Mouse (Mus musculus): ENCODE results near the gene Ctcf.

The Ctcf gene

GRCm38 (mm10) chr8:105700966-105701824 is 64.8 kb downstream of the Ctcf start, which contains the start of the genes Acd and Pard6a:
TSS of gene Acd (minus strand) at chr8:105701102.
TSS of gene Pard6a (plus strand) at chr8:105701148.
- DNase-seq (ENCODE audit: low read depth, low spot score), result peak; percentile 95

GRCm38 (mm10) chr8:105702001-105702401 is 65.6 kb downstream of the Ctcf start:
- DNase-seq (ENCODE audit: low read depth, low spot score), result peak; percentile 23

GRCm38 (mm10) chr8:105702731-105703415 is 66.5 kb downstream of the Ctcf start:
- DNase-seq (ENCODE audit: low read depth, low spot score), result no peak

- DNase-seq (ENCODE audit: low read depth, low spot score), result no peak
These were observed 67.9 kb downstream of the Ctcf start for GRCm38 (mm10) chr8:105704146-105704812.

- no peak for DNase-seq (ENCODE audit: low read depth, low spot score)
These were observed 68.6 kb downstream of the Ctcf start for GRCm38 (mm10) chr8:105704955-105705354.

- no peak for DNase-seq (ENCODE audit: low read depth, low spot score)
These were observed 70.1 kb downstream of the Ctcf start for GRCm38 (mm10) chr8:105706426-105706825.

GRCm38 (mm10) chr8:105707498-105708403 is 71.4 kb downstream of the Ctcf start, which contains the start of the genes 4933405L10Rik and Enkd1:
TSS of gene 4933405L10Rik (plus strand) at chr8:105707655.
TSS of gene Enkd1 (minus strand) at chr8:105708210.
- peak; percentile 96 for DNase-seq (ENCODE audit: low read depth, low spot score)

- no peak for DNase-seq (ENCODE audit: low read depth, low spot score)
These were observed 72.3 kb downstream of the Ctcf start for GRCm38 (mm10) chr8:105708675-105709074.

- no peak for DNase-seq (ENCODE audit: low read depth, low spot score)
These were observed 72.9 kb downstream of the Ctcf start for GRCm38 (mm10) chr8:105709317-105709716.

- DNase-seq (ENCODE audit: low read depth, low spot score), result no peak
These were observed 75.9 kb downstream of the Ctcf start for GRCm38 (mm10) chr8:105712286-105712685.

GRCm38 (mm10) chr8:105714139-105714538 is 77.8 kb downstream of the Ctcf start:
- peak; percentile 96 for DNase-seq (ENCODE audit: low read depth, low spot score)

GRCm38 (mm10) chr8:105715042-105715441 is 78.7 kb downstream of the Ctcf start:
- DNase-seq (ENCODE audit: low read depth, low spot score), result no peak

GRCm38 (mm10) chr8:105716302-105716945 is 80.1 kb downstream of the Ctcf start:
- DNase-seq (ENCODE audit: low read depth, low spot score), result no peak

- no peak for DNase-seq (ENCODE audit: low read depth, low spot score)
These were observed 83.3 kb downstream of the Ctcf start for GRCm38 (mm10) chr8:105719637-105720036.

GRCm38 (mm10) chr8:105722861-105723260 is 86.5 kb downstream of the Ctcf start:
- DNase-seq (ENCODE audit: low read depth, low spot score), result no peak

- no peak for DNase-seq (ENCODE audit: low read depth, low spot score)
These were observed 89.4 kb downstream of the Ctcf start for GRCm38 (mm10) chr8:105725726-105726125.

- no peak for DNase-seq (ENCODE audit: low read depth, low spot score)
These were observed 91.2 kb downstream of the Ctcf start for GRCm38 (mm10) chr8:105727397-105728124.

GRCm38 (mm10) chr8:105732186-105732585 is 95.8 kb downstream of the Ctcf start:
- DNase-seq (ENCODE audit: low read depth, low spot score), result no peak
